Mouse (Mus musculus) kidney, embryonic 16.5 days (tissue): ENCODE results near the gene P2ry12. TPM values are rescaled to one million over a fixed set of nuclear protein-coding genes. Genes with fewer than 3 reads are reported as not detected.

Experiments
- ATAC-seq: fragments of 200-750 bp; cut with Nextera tagmentation; 2 replicates; pipeline ENCODE4 v1.8.0; 2017; ENCODE audit warnings: moderate TSS enrichment; ENCODE audit not compliant: low FRiP score, low TSS enrichment
- H3K27ac ChIP-seq: fragments of 300-500 bp; sonication (generic); 2 replicates; pipeline ENCODE4 v1.5.1; 2014; ENCODE audit warnings: low read length
- H3K27me3 ChIP-seq: fragments of 300-500 bp; sonication (generic); 2 replicates; pipeline ENCODE4 v1.6.1; 2014; ENCODE audit warnings: low read length, control low read depth, mixed read lengths; ENCODE audit not compliant: insufficient read depth
- H3K36me3 ChIP-seq: fragments of 300-500 bp; sonication (generic); 2 replicates; pipeline ENCODE4 v1.6.1; 2014; ENCODE audit warnings: low read length, control low read depth, mixed read lengths; ENCODE audit not compliant: insufficient read depth
- H3K4me1 ChIP-seq: fragments of 300-500 bp; sonication (generic); 2 replicates; pipeline ENCODE4 v1.6.1; 2014; ENCODE audit warnings: low read length, control low read depth, mixed read lengths; ENCODE audit not compliant: insufficient read depth
- H3K4me2 ChIP-seq: fragments of 300-500 bp; sonication (generic); replicated peaks from 2 replicates; pipeline ENCODE4 v1.6.1; 2014; ENCODE audit warnings: low read depth, low read length
- H3K4me3 ChIP-seq: fragments of 300-500 bp; sonication (generic); 2 replicates; pipeline ENCODE4 v1.5.1; 2014; ENCODE audit warnings: mild to moderate bottlenecking, low read length
- H3K9ac ChIP-seq: fragments of 300-500 bp; sonication (generic); replicated peaks from 2 replicates; pipeline ENCODE4 v1.6.1; 2014; ENCODE audit warnings: low read length
- H3K9me3 ChIP-seq: fragments of 300-500 bp; sonication (generic); 2 replicates; pipeline ENCODE4 v1.6.1; 2016; ENCODE audit warnings: low read length, control low read depth
- WGBS: fragments of 180-500 bp; shearing (Covaris S2); extraction: QIAGEN DNeasy Blood & Tissue Kit; methylation state at CpG from one replicate; pipeline ENCODE4 v1.1.7; 2014; 5-methylcytosine and 5-hydroxymethylcytosine counted together
- polyA plus RNA-seq: library from polyadenylated mRNA; unstranded; fragments of >200 nt; fragmentation: Nextera tagmentation; extraction: Ambion mirVana; gene quantifications from 2 replicates; pipeline ENCODE4 v1.2.1, GENCODE M21; 2015

The P2ry12 gene
- polyA plus RNA-seq, 1 experiment from 2014 or later = 1.1 TPM

DNA sequence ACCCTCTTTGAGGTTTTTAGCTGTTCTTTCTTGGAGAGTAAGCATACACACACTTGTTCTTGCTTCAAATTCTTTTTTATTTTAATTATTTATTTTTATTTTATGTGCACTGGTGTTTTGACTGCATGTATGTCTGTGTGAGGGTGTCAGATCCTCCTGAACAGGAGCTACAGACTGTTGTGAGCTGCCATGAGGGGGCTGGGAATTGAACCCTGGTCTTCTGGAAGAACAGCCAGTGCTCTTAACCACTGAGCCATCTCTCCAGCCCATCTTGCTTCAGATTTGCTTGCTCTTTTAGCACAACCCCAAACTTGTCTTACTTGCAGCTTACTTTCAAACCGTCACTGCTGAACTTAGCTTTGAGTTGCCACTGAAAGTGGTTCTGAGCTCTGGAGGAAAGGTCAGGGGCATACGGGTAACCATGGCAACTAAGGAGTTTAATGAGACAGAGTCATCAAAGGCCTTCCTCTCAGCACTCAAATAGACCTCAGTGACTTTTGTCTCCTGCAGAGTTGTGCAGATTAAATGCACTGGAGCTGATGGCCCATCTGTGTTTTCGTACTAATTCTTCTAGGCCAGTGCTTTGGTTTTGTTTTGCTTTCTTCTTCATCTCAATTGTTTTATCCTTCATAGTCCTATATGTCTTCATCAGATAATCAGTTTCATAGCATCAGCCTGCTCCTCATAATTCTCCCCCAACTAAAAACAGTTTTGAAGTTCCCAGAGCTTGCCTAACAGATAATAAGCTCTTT is 15.0 kb upstream of the P2ry12 start:
- H3K9ac ChIP-seq = no peak overlapping the region
- H3K4me1 ChIP-seq = no peaks in the 10 kb centered on the region
- no peak overlapping the region for H3K4me2 ChIP-seq
- H3K27ac ChIP-seq = no peak overlapping the region
- H3K36me3 ChIP-seq = no peaks in the 10 kb centered on the region
- H3K4me3 ChIP-seq = no peak overlapping the region
- WGBS = 28% methylated on average over 3 of the region's 3 CpGs
- no peaks in the 10 kb centered on the region for H3K27me3 ChIP-seq
- no peaks in the 10 kb centered on the region for H3K9me3 ChIP-seq
- no peak for ATAC-seq

DNA sequence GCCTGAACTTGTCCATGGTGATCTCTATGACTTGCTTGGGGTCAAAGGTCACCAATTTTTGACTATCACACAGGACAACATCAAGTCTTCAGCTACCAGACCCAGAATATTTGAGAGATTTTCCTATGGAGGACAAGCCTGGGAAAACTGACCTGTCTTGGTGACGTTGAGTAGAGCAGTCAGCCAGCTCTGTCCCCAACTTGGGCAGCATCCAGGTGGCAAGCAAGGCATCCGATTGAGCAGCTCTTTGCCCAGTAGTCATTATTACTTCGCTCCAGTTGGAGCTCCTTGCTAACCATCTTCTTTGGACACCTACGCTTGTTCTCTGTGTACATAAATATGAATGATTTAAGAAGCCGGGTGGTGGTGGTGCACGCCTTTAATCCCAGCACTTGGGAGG is 8.1 kb upstream of the P2ry12 start:
- no peak overlapping the region; the same call in 1 of the 2 replicates for H3K27ac ChIP-seq
- WGBS = 88% methylated on average over 6 of the region's 6 CpGs
- no peaks in the 10 kb centered on the region for H3K9me3 ChIP-seq
- H3K4me2 ChIP-seq = no peak overlapping the region
- H3K27me3 ChIP-seq = no peaks in the 10 kb centered on the region
- no peaks in the 10 kb centered on the region for H3K36me3 ChIP-seq
- H3K9ac ChIP-seq = no peak overlapping the region
- no peak overlapping the region for H3K4me3 ChIP-seq
- H3K4me1 ChIP-seq = no peaks in the 10 kb centered on the region
- no peak for ATAC-seq

DNA sequence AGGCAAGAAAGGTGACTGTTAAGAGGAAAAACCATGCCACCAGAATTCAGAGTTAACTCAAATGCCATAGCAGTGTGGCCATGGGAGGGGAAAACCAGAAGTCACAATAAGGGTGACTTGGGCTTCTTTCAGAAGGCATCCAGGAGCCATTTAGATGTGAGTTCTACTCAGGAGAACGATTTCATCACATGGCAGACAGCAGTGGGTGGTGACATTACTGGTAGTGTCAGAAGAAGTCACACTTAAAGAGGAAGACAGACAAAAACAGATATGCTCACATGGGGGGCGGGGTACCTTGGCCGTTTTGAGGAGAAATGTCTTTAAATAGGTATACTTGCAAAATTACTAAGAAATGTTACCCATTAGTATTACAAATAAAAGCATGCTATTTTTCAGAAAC is 1.3 kb upstream of the P2ry12 start:
- H3K4me2 ChIP-seq = no peak overlapping the region
- H3K27ac ChIP-seq = no peak overlapping the region
- H3K36me3 ChIP-seq = no peaks in the 10 kb centered on the region
- WGBS = 83% methylated on average over 3 of the region's 3 CpGs
- H3K9me3 ChIP-seq = no peaks in the 10 kb centered on the region
- H3K27me3 ChIP-seq = no peaks in the 10 kb centered on the region
- no peak overlapping the region for H3K9ac ChIP-seq
- H3K4me1 ChIP-seq = 0 out of 2 replicates have a peak, but pooled peaks cover 3% of the 10 kb centered on the region
- H3K4me3 ChIP-seq = no peak overlapping the region
- no peak for ATAC-seq

DNA sequence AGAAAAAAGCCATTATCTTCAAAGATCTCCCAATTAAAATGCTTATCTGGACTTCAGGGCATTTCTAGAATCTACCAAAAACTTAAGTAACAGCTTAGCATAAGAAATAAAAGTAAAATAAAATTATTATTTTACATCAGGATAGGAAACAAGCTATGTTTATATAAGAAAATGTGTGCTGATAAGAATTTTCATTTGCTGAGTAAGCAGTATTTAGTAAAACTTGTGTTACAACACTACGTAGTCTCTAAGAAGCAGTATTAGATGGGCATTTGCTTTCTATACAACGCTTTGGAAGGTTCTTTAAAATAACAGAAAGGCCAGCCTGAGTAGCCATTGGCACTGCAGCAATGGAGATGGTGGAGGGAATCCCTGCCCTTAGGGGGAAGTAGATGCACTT is 746 bp upstream of the P2ry12 start:
- H3K36me3 ChIP-seq = no peaks in the 10 kb centered on the region
- 87% methylated on average over 2 of the region's 2 CpGs for WGBS

DNA sequence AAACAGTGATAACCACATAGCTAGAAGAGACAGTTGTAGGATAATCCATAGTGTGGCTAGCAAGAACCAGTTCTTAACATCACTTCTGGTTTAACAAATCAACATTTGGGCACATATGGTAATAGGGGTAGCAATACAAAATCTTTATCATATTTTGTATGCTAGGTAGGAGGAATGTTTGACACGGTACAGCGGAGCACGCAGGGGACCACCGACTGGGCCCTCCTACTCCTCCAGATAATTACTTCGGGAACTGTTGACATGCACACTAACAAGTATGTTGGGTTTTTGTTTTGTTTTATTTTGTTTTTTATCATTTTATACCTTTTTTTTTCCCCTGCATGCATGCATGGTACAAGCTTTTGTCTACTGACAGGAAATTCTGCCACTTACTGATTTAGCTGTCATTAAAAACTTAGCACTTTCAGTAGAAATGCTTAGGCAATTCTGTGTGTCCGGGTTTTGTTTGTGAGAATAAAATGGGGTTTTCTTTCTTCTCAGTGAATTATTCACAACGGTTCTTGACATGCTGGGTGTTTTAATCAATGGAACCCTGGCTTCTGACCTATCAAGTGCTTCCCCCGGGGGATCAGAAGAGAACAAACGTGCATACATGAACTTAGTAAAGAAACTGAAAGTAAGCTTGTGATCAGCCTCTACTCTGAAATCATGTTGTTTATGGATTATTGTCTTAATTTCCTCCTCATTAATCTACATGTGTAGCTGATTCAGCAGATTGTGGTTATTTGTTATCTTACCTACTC is 780 bp downstream of the P2ry12 start:
- no peak for ATAC-seq
- Histone ChIP-seq H3K9me3 (no peaks in the 10 kb centered on the region), H3K27me3 (no peaks in the 10 kb centered on the region), H3K9ac (no peak overlapping the region), H3K4me2 (no peak overlapping the region), H3K4me3 (no peak overlapping the region), H3K36me3 (no peaks in the 10 kb centered on the region), H3K27ac (no peak overlapping the region), H3K4me1 (0 out of 2 replicates have a peak, but pooled peaks cover 3% of the 10 kb centered on the region)
- WGBS = 68% methylated on average over 9 of the region's 9 CpGs

More for the DNA sequence above, 746 bp upstream of the P2ry12 start:
- no peak overlapping the region for H3K4me3 ChIP-seq
- no peak overlapping the region for H3K9ac ChIP-seq
- no peaks in the 10 kb centered on the region for H3K27me3 ChIP-seq
- no peaks in the 10 kb centered on the region for H3K9me3 ChIP-seq
- ATAC-seq = no peak
- H3K27ac ChIP-seq = no peak overlapping the region
- 0 out of 2 replicates have a peak, but pooled peaks cover 3% of the 10 kb centered on the region for H3K4me1 ChIP-seq
- H3K4me2 ChIP-seq = no peak overlapping the region

DNA sequence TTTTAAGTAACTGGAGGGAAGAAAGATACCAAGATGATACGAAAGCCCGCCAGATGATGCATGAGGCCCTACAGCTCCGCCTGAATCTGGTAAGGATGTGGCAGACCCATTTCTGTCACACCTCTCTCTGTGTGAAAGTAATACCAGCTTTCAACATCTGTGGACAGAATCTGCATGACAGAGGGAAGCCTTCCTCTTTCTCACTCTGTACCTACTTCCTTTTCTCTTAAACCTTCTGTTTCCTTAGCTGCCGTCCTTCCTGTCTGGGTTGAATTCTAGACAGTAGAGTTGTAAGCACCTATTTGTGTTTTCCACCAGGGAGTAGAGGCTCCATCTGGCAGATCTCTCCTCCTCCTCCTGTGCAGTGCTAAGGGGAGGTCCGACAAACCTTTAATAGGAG is 1.9 kb downstream of the P2ry12 start:
- WGBS = 47% methylated on average over 5 of the region's 5 CpGs
- no peak overlapping the region for H3K9ac ChIP-seq
- H3K4me1 ChIP-seq = 0 out of 2 replicates have a peak, but pooled peaks cover 3% of the 10 kb centered on the region
- no peaks in the 10 kb centered on the region for H3K27me3 ChIP-seq
- H3K36me3 ChIP-seq = no peaks in the 10 kb centered on the region
- no peak overlapping the region for H3K4me3 ChIP-seq
- no peaks in the 10 kb centered on the region for H3K9me3 ChIP-seq
- no peak overlapping the region for H3K27ac ChIP-seq
- H3K4me2 ChIP-seq = no peak overlapping the region
- ATAC-seq = no peak

DNA sequence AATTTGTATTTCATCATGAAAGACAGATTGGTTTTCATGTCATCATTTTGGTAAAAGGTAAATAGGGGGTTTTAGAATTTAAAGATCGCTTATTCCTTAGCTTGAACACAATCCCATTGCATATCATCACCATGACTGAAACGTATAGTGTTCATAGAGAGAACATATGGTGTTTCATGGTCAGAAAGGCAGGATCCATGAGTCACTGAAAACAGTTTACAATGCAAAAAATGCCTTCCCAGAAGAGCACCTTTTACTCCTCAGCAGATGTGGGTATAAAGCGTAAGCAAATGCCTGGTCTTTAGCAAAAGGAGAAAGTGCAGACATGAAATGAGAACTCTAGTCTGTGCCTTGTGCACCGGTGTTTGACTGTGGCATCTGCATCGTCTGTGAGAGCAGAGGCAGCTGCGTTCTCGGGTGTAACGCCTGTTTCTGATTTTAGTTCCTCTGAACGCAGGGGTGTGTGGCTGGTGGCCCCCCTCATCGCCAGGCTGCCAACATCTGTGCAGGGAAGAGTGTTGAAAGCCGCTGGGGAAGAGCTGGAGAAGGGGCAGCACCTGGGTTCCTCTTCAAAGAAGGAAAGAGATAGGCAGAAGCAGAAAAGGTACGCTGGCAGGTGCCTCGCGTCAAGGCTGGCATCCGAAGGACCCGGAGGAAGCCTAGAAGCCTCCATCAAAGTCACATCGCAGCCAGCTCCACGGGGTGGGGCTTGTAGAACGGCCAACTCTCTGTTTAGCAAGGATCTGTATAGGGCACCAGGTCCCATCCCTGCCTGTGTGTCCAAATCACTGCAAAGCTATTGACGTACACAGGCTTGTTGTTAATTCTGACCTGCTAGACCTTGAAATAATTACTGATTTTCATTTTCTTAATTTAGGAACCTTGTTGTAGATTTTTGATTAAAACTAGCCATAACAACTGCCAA is 4.7 kb downstream of the P2ry12 start:
- Histone ChIP-seq H3K4me1 (0 out of 2 replicates have a peak, but pooled peaks cover 3% of the 10 kb centered on the region), H3K9me3 (no peaks in the 10 kb centered on the region), H3K27ac (no peak overlapping the region), H3K27me3 (no peaks in the 10 kb centered on the region), H3K4me2 (no peak overlapping the region), H3K9ac (no peak overlapping the region), H3K4me3 (no peak overlapping the region), H3K36me3 (no peaks in the 10 kb centered on the region)
- ATAC-seq = no peak
- 90% methylated on average over 20 of the region's 20 CpGs for WGBS

DNA sequence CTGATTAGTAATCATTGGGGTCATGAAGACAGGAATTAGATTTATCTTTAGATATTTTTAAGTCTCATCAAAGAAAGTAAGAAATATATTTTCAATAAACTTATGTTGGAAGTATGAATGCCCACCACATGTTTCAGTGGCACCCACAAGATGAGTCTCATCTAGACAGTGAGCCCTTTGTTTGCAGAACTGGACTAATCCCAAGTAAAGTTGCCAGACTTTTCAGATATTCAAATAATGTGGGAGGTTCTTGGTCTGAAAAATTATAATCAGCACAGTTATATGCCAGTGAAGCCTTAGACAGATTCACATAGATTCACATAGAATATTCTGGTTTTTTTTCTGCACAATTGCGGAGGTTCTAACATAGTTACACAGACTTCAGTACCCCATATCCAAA is 12.2 kb downstream of the P2ry12 start:
- no peak overlapping the region for H3K27ac ChIP-seq
- no peak overlapping the region for H3K4me3 ChIP-seq
- 95% methylated on average over 1 of the region's 1 CpGs for whole genome bisulfite sequencing
- no peaks in the 10 kb centered on the region for H3K4me1 ChIP-seq
- H3K9ac ChIP-seq = no peak overlapping the region
- no peaks in the 10 kb centered on the region for H3K9me3 ChIP-seq
- H3K36me3 ChIP-seq = no peaks in the 10 kb centered on the region
- ATAC-seq = no peak
- no peak overlapping the region for H3K4me2 ChIP-seq
- H3K27me3 ChIP-seq = no peaks in the 10 kb centered on the region

DNA sequence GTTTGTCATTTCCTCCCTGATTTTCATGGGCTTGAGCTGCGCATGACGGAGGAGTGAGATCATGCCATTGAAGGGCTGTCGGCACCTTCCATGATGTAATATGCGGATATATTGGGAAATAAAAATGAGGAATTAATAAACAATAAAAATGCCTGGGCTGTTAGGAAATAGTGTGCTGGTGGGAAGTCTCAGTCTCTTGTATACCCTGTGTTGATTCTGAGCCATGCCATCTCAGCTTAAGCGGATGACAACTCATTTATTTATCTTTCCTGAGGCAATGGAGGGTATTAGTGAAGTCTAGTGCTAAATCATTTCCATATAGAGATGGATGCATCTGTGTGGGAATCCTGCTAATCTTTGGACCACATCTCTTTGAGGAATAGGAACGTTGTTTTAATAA is 14.6 kb downstream of the P2ry12 start:
- no peaks in the 10 kb centered on the region for H3K36me3 ChIP-seq
- H3K9ac ChIP-seq = no peak overlapping the region
- WGBS = 89% methylated on average over 6 of the region's 6 CpGs
- no peak for ATAC-seq
- H3K4me1 ChIP-seq = no peaks in the 10 kb centered on the region
- H3K27me3 ChIP-seq = no peaks in the 10 kb centered on the region
- no peaks in the 10 kb centered on the region for H3K9me3 ChIP-seq
- no peak overlapping the region for H3K4me3 ChIP-seq
- H3K4me2 ChIP-seq = no peak overlapping the region
- no peak overlapping the region for H3K27ac ChIP-seq
